Mouse (Mus musculus): ENCODE results near the gene Slc15a1. TPM values are rescaled to one million over a fixed set of nuclear protein-coding genes. Genes with fewer than 3 reads are reported as not detected.

The Slc15a1 gene
- polyA plus RNA-seq, 1 experiment from 2014 or later: 0.74 TPM

GRCm38 (mm10) chr14:121521709-121522108 lies 16.7 kb upstream of the Slc15a1 start:
- H3K36me3 ChIP-seq: no peaks in the 10 kb centered on the region
- H3K9me3 ChIP-seq: no peaks in the 10 kb centered on the region
- H3K4me1 ChIP-seq: peaks cover 11% of the 10 kb centered on the region
- H3K27ac ChIP-seq: no peak overlapping the region
- H3K4me2 ChIP-seq: no peak overlapping the region
- whole genome bisulfite sequencing: 40% methylated on average over 4 of the region's 4 CpGs
- H3K27me3 ChIP-seq: no peaks in the 10 kb centered on the region
- no peak overlapping the region for H3K9ac ChIP-seq
- ATAC-seq (ENCODE audit: borderline replicate concordance, extremely low read depth, low FRiP score, low TSS enrichment): no peak
- H3K4me3 ChIP-seq: no peak overlapping the region

GRCm38 (mm10) chr14:121516881-121517280 lies 11.8 kb upstream of the Slc15a1 start:
- Histone ChIP-seq H3K9ac (no peak overlapping the region), H3K27me3 (no peaks in the 10 kb centered on the region), H3K4me3 (no peak overlapping the region), H3K9me3 (no peaks in the 10 kb centered on the region), H3K36me3 (no peaks in the 10 kb centered on the region), H3K4me2 (no peak overlapping the region), H3K27ac (no peak overlapping the region), H3K4me1 (peaks cover 8% of the 10 kb centered on the region)
- WGBS: 81% methylated on average over 5 of the region's 5 CpGs
- no peak for ATAC-seq (ENCODE audit: borderline replicate concordance, extremely low read depth, low FRiP score, low TSS enrichment)

GRCm38 (mm10) chr14:121508929-121509328 lies 3.9 kb upstream of the Slc15a1 start:
- Histone ChIP-seq H3K4me2 (no peak overlapping the region), H3K4me3 (no peak overlapping the region), H3K9ac (no peak overlapping the region), H3K27me3 (peaks cover 29% of the 10 kb centered on the region), H3K4me1 (no peaks in the 10 kb centered on the region), H3K27ac (no peak overlapping the region), H3K36me3 (no peaks in the 10 kb centered on the region), H3K9me3 (no peaks in the 10 kb centered on the region)
- no peak for ATAC-seq (ENCODE audit: borderline replicate concordance, extremely low read depth, low FRiP score, low TSS enrichment)
- WGBS: 49% methylated on average over 2 of the region's 2 CpGs

GRCm38 (mm10) chr14:121506336-121506735 lies 1.3 kb upstream of the Slc15a1 start:
- Histone ChIP-seq H3K36me3 (no peaks in the 10 kb centered on the region), H3K4me1 (no peaks in the 10 kb centered on the region), H3K9me3 (no peaks in the 10 kb centered on the region), H3K27me3 (peaks cover 35% of the 10 kb centered on the region), H3K9ac (no peak overlapping the region), H3K27ac (no peak overlapping the region), H3K4me2 (no peak overlapping the region), H3K4me3 (no peak overlapping the region)
- ATAC-seq (ENCODE audit: borderline replicate concordance, extremely low read depth, low FRiP score, low TSS enrichment): no peak
- 9% methylated on average over 6 of the region's 6 CpGs for WGBS

- Histone ChIP-seq H3K4me1 (no peaks in the 10 kb centered on the region), H3K27me3 (peaks cover 35% of the 10 kb centered on the region), H3K9ac (no peak overlapping the region), H3K4me2 (peak overlapping the region; percentile 59), H3K36me3 (no peaks in the 10 kb centered on the region), H3K9me3 (no peaks in the 10 kb centered on the region), H3K27ac (no peak overlapping the region), H3K4me3 (peak overlapping the region; percentile 28; the same call in 1 of the 2 replicates)
- no peak for ATAC-seq (ENCODE audit: borderline replicate concordance, extremely low read depth, low FRiP score, low TSS enrichment)
- WGBS: 27% methylated on average over 9 of the region's 9 CpGs
Measured at GRCm38 (mm10) chr14:121505485-121505860, 421 bp upstream of the Slc15a1 start.

GRCm38 (mm10) chr14:121500577-121500976 lies 4.5 kb downstream of the Slc15a1 start:
- Histone ChIP-seq H3K4me2 (no peak overlapping the region), H3K36me3 (no peaks in the 10 kb centered on the region), H3K9me3 (no peaks in the 10 kb centered on the region), H3K4me3 (no peak overlapping the region), H3K27ac (no peak overlapping the region), H3K9ac (no peak overlapping the region), H3K4me1 (0 out of 2 replicates have a peak, but pooled peaks cover under 1% of the 10 kb centered on the region), H3K27me3 (peaks cover 22% of the 10 kb centered on the region)
- WGBS: 42% methylated on average over 2 of the region's 2 CpGs
- ATAC-seq (ENCODE audit: borderline replicate concordance, extremely low read depth, low FRiP score, low TSS enrichment): no peak

- no peak overlapping the region for H3K4me2 ChIP-seq
- H3K4me1 ChIP-seq: 0 out of 2 replicates have a peak, but pooled peaks cover 6% of the 10 kb centered on the region
- no peaks in the 10 kb centered on the region for H3K36me3 ChIP-seq
- H3K4me3 ChIP-seq: no peak overlapping the region
- H3K27me3 ChIP-seq: peaks cover 14% of the 10 kb centered on the region
- no peaks in the 10 kb centered on the region for H3K9me3 ChIP-seq
- H3K9ac ChIP-seq: no peak overlapping the region
- ATAC-seq (ENCODE audit: borderline replicate concordance, extremely low read depth, low FRiP score, low TSS enrichment): no peak
- 14% methylated on average over 1 of the region's 1 CpGs for WGBS
- no peak overlapping the region for H3K27ac ChIP-seq
Measured at GRCm38 (mm10) chr14:121499769-121500168, 5.3 kb downstream of the Slc15a1 start.

- Histone ChIP-seq H3K36me3 (no peaks in the 10 kb centered on the region), H3K27ac (no peak overlapping the region), H3K4me2 (no peak overlapping the region), H3K9ac (no peak overlapping the region), H3K27me3 (peaks cover 5% of the 10 kb centered on the region; the same call in 1 of the 2 replicates), H3K4me1 (0 out of 2 replicates have a peak, but pooled peaks cover 6% of the 10 kb centered on the region), H3K9me3 (no peaks in the 10 kb centered on the region), H3K4me3 (no peak overlapping the region)
- 71% methylated on average over 1 of the region's 1 CpGs for WGBS
- no peak for ATAC-seq (ENCODE audit: borderline replicate concordance, extremely low read depth, low FRiP score, low TSS enrichment)
Measured at GRCm38 (mm10) chr14:121497800-121498199, 7.3 kb downstream of the Slc15a1 start.

- Histone ChIP-seq H3K4me3 (no peak overlapping the region), H3K27me3 (peaks cover 25% of the 10 kb centered on the region; the same call in 1 of the 2 replicates), H3K36me3 (no peaks in the 10 kb centered on the region), H3K9ac (no peak overlapping the region), H3K4me2 (no peak overlapping the region), H3K9me3 (no peaks in the 10 kb centered on the region), H3K27ac (no peak overlapping the region), H3K4me1 (0 out of 2 replicates have a peak, but pooled peaks cover 12% of the 10 kb centered on the region)
- ATAC-seq (ENCODE audit: borderline replicate concordance, extremely low read depth, low FRiP score, low TSS enrichment): no peak
- WGBS: 79% methylated on average over 4 of the region's 4 CpGs
Measured at GRCm38 (mm10) chr14:121495741-121496140, 9.3 kb downstream of the Slc15a1 start.

GRCm38 (mm10) chr14:121495120-121495519 lies 9.9 kb downstream of the Slc15a1 start:
- peak; percentile 47; the same call in 1 of the 2 replicates for ATAC-seq (ENCODE audit: borderline replicate concordance, extremely low read depth, low FRiP score, low TSS enrichment)
- Histone ChIP-seq H3K4me3 (no peak overlapping the region), H3K27me3 (peaks cover 25% of the 10 kb centered on the region; the same call in 1 of the 2 replicates), H3K4me2 (no peak overlapping the region), H3K36me3 (no peaks in the 10 kb centered on the region), H3K4me1 (0 out of 2 replicates have a peak, but pooled peaks cover 12% of the 10 kb centered on the region), H3K27ac (no peak overlapping the region), H3K9ac (no peak overlapping the region), H3K9me3 (no peaks in the 10 kb centered on the region)
- WGBS: 35% methylated on average over 2 of the region's 2 CpGs

- no peak overlapping the region for H3K9ac ChIP-seq
- H3K9me3 ChIP-seq: no peaks in the 10 kb centered on the region
- ATAC-seq (ENCODE audit: borderline replicate concordance, extremely low read depth, low FRiP score, low TSS enrichment): no peak
- no peak overlapping the region for H3K4me2 ChIP-seq
- H3K4me3 ChIP-seq: no peak overlapping the region
- no peaks in the 10 kb centered on the region for H3K36me3 ChIP-seq
- no peak overlapping the region for H3K27ac ChIP-seq
- 0 out of 2 replicates have a peak, but pooled peaks cover 12% of the 10 kb centered on the region for H3K4me1 ChIP-seq
- 34% methylated on average over 2 of the region's 2 CpGs for WGBS
- H3K27me3 ChIP-seq: peaks cover 25% of the 10 kb centered on the region; the same call in 1 of the 2 replicates
Measured at GRCm38 (mm10) chr14:121494238-121494637, 10.8 kb downstream of the Slc15a1 start.

- Histone ChIP-seq H3K4me3 (no peak overlapping the region), H3K27ac (no peak overlapping the region), H3K4me2 (no peak overlapping the region), H3K27me3 (peaks cover 25% of the 10 kb centered on the region; the same call in 1 of the 2 replicates), H3K9me3 (no peaks in the 10 kb centered on the region), H3K4me1 (0 out of 2 replicates have a peak, but pooled peaks cover 12% of the 10 kb centered on the region), H3K36me3 (no peaks in the 10 kb centered on the region), H3K9ac (no peak overlapping the region)
- WGBS: 48% methylated on average over 3 of the region's 3 CpGs
- ATAC-seq (ENCODE audit: borderline replicate concordance, extremely low read depth, low FRiP score, low TSS enrichment): no peak
Measured at GRCm38 (mm10) chr14:121493712-121494111, 11.3 kb downstream of the Slc15a1 start.

Measured in lung, embryonic 15.5 days (tissue).